Mouse (Mus musculus): ENCODE results near the gene Fam129b. TPM values are rescaled to one million over a fixed set of nuclear protein-coding genes. Genes with fewer than 3 reads are reported as not detected.

Fam129b gene
- total and polyA plus RNA-seq, 3 experiments = 0.53 to 20.7 (median 1.5) TPM

- Histone ChIP-seq H3K4me3 (ENCODE audit: low read depth, low read length) (peak overlapping the region; percentile 84; the same call in 1 of the 2 replicates), H3K4me1 (ENCODE audit: insufficient read depth, low read depth, low read length) (peaks cover 65% of the 10 kb centered on the region), H3K27me3 (ENCODE audit: insufficient read depth, low read length) (no peaks in the 10 kb centered on the region), H3K9me3 (replicated peaks) (no peaks in the 10 kb centered on the region), H3K36me3 (replicated peaks) (peaks cover 61% of the 10 kb centered on the region)
- DNase-seq (ENCODE audit: low spot score) (no peak), ATAC-seq (ENCODE audit: extremely low read depth, insufficient number of reproducible peaks, low FRiP score, poor library complexity, severe bottlenecking) (no peak)
- TF ChIP-seq GATA1 (IDR thresholded peaks at IDR 0.05; ENCODE audit: borderline replicate concordance, low read length) (no peak), GATA2 (IDR thresholded peaks at IDR 0.05; ENCODE audit: borderline replicate concordance, low read depth, low read length) (no peak), TAL1 (conservative IDR thresholded peaks at IDR 0.05; ENCODE audit: low read depth, low read length) (no peak), POLR2AphosphoS5 (IDR thresholded peaks at IDR 0.05; ENCODE audit: insufficient replicate concordance, low read depth, low read length) (no peak), CTCF (IDR thresholded peaks at IDR 0.05; ENCODE audit: low read depth, low read length) (no peak)
Measured at GRCm38 (mm10) chr2:32964659-32965457, 88.9 kb downstream of the Fam129b start.

GRCm38 (mm10) chr2:32965511-32966183 lies 89.7 kb downstream of the Fam129b start:
- Histone ChIP-seq H3K27me3 (ENCODE audit: insufficient read depth, low read length) (no peaks in the 10 kb centered on the region), H3K36me3 (replicated peaks) (peaks cover 62% of the 10 kb centered on the region), H3K4me3 (ENCODE audit: low read depth, low read length) (peak overlapping the region; percentile 89; the same call in 1 of the 2 replicates), H3K9me3 (replicated peaks) (no peaks in the 10 kb centered on the region), H3K4me1 (ENCODE audit: insufficient read depth, low read depth, low read length) (peaks cover 61% of the 10 kb centered on the region)
- no peak for ATAC-seq (ENCODE audit: extremely low read depth, insufficient number of reproducible peaks, low FRiP score, poor library complexity, severe bottlenecking)
- TF ChIP-seq GATA2 (IDR thresholded peaks at IDR 0.05; ENCODE audit: borderline replicate concordance, low read depth, low read length) (no peak), GATA1 (IDR thresholded peaks at IDR 0.05; ENCODE audit: borderline replicate concordance, low read length) (no peak), CTCF (IDR thresholded peaks at IDR 0.05; ENCODE audit: low read depth, low read length) (no peak), TAL1 (conservative IDR thresholded peaks at IDR 0.05; ENCODE audit: low read depth, low read length) (no peak), POLR2AphosphoS5 (IDR thresholded peaks at IDR 0.05; ENCODE audit: insufficient replicate concordance, low read depth, low read length) (no peak)
- peak; percentile 30 for DNase-seq (ENCODE audit: low spot score)

GRCm38 (mm10) chr2:32966184-32966688 lies 90.3 kb downstream of the Fam129b start:
- Histone ChIP-seq H3K27me3 (ENCODE audit: insufficient read depth, low read length) (no peaks in the 10 kb centered on the region), H3K9me3 (replicated peaks) (no peaks in the 10 kb centered on the region), H3K4me3 (ENCODE audit: low read depth, low read length) (peak overlapping the region; percentile 89), H3K36me3 (replicated peaks) (peaks cover 65% of the 10 kb centered on the region), H3K4me1 (ENCODE audit: insufficient read depth, low read depth, low read length) (peaks cover 55% of the 10 kb centered on the region)
- no peak for ATAC-seq (ENCODE audit: extremely low read depth, insufficient number of reproducible peaks, low FRiP score, poor library complexity, severe bottlenecking)
- no peak for DNase-seq (ENCODE audit: low spot score)
- TF ChIP-seq POLR2AphosphoS5 (IDR thresholded peaks at IDR 0.05; ENCODE audit: insufficient replicate concordance, low read depth, low read length) (peak; percentile 45; the same call in 1 of the 2 replicates), GATA1 (IDR thresholded peaks at IDR 0.05; ENCODE audit: borderline replicate concordance, low read length) (no peak)

- Histone ChIP-seq H3K27me3 (ENCODE audit: insufficient read depth, low read length) (no peaks in the 10 kb centered on the region), H3K9me3 (replicated peaks) (no peaks in the 10 kb centered on the region), H3K4me3 (ENCODE audit: low read depth, low read length) (peak overlapping the region; percentile 89), H3K36me3 (replicated peaks) (peaks cover 65% of the 10 kb centered on the region), H3K4me1 (ENCODE audit: insufficient read depth, low read depth, low read length) (peaks cover 54% of the 10 kb centered on the region)
- peak; percentile 65 for ATAC-seq (ENCODE audit: extremely low read depth, insufficient number of reproducible peaks, low FRiP score, poor library complexity, severe bottlenecking)
- TF ChIP-seq GATA1 (IDR thresholded peaks at IDR 0.05; ENCODE audit: borderline replicate concordance, low read length) (no peak), CTCF (IDR thresholded peaks at IDR 0.05; ENCODE audit: low read depth, low read length) (peak; percentile 43), TAL1 (conservative IDR thresholded peaks at IDR 0.05; ENCODE audit: low read depth, low read length) (no peak), POLR2AphosphoS5 (IDR thresholded peaks at IDR 0.05; ENCODE audit: insufficient replicate concordance, low read depth, low read length) (peak; percentile 76), GATA2 (IDR thresholded peaks at IDR 0.05; ENCODE audit: borderline replicate concordance, low read depth, low read length) (no peak)
- peak; percentile 72 for DNase-seq (ENCODE audit: low spot score)
Measured at GRCm38 (mm10) chr2:32966689-32967631, 91.0 kb downstream of the Fam129b start.

- DNase-seq (ENCODE audit: low spot score) (no peak), ATAC-seq (ENCODE audit: extremely low read depth, insufficient number of reproducible peaks, low FRiP score, poor library complexity, severe bottlenecking) (no peak)
- TF ChIP-seq GATA2 (IDR thresholded peaks at IDR 0.05; ENCODE audit: borderline replicate concordance, low read depth, low read length) (no peak), POLR2AphosphoS5 (IDR thresholded peaks at IDR 0.05; ENCODE audit: insufficient replicate concordance, low read depth, low read length) (peak; percentile 80; the same call in 1 of the 2 replicates), CTCF (IDR thresholded peaks at IDR 0.05; ENCODE audit: low read depth, low read length) (no peak)
- Histone ChIP-seq H3K9me3 (replicated peaks) (no peaks in the 10 kb centered on the region), H3K27me3 (ENCODE audit: insufficient read depth, low read length) (no peaks in the 10 kb centered on the region), H3K4me3 (ENCODE audit: low read depth, low read length) (peak overlapping the region; percentile 89; the same call in 1 of the 2 replicates), H3K36me3 (replicated peaks) (peaks cover 62% of the 10 kb centered on the region), H3K4me1 (ENCODE audit: insufficient read depth, low read depth, low read length) (peaks cover 51% of the 10 kb centered on the region)
Measured at GRCm38 (mm10) chr2:32968024-32968614, 92.2 kb downstream of the Fam129b start.

Data from G1E (cell line).